Mouse (Mus musculus): Measurements from ENCODE around the gene Bag5. TPM values are rescaled to one million over a fixed set of nuclear protein-coding genes. Genes with fewer than 3 reads are reported as not detected.

The Bag5 gene
- polyA plus RNA-seq, 1 experiment from 2014 or later: 62.2 TPM

DNA sequence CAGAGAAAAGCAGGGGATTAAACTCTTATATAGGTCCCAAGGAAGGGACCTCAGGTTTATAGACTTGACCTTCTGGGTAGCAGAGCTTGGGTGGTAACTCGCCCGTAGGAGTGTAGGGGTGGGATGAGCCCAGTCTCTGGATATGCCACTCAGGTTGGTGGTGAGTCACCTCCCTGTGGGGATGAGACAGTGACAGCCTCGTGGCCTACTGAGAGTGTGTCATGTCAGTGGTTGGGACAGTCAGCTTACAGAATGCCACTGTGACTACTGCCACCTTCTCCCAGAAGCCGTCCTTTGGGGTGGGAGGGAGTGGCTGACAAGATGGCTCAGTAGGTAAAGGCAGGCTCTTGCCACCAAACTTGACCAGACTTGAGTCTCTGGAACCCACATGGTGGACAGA, 26.7 kb downstream of the Bag5 start:
- Histone ChIP-seq H3K36me3 (ENCODE audit: control insufficient read depth, insufficient read depth, low read length) (peaks cover 3% of the 10 kb centered on the region; the same call in 1 of the 2 replicates), H3K4me1 (ENCODE audit: control insufficient read depth, insufficient read depth, low read length) (peaks cover 36% of the 10 kb centered on the region), H3K4me2 (no peak overlapping the region), H3K9me3 (ENCODE audit: control insufficient read depth, low read length) (no peaks in the 10 kb centered on the region), H3K9ac (ENCODE audit: low read length) (peak overlapping the region; percentile 41; the same call in 1 of the 2 replicates), H3K27ac (ENCODE audit: low read depth, low read length) (no peak overlapping the region), H3K4me3 (ENCODE audit: low read depth, low read length) (no peak overlapping the region), H3K27me3 (ENCODE audit: control insufficient read depth, insufficient read depth, low read length) (no peaks in the 10 kb centered on the region)
- 89% methylated on average over 4 of the region's 4 CpGs for WGBS
- no peak for ATAC-seq (ENCODE audit: low FRiP score)
- DNase-seq (ENCODE audit: low spot score, missing footprints): no peak

DNA sequence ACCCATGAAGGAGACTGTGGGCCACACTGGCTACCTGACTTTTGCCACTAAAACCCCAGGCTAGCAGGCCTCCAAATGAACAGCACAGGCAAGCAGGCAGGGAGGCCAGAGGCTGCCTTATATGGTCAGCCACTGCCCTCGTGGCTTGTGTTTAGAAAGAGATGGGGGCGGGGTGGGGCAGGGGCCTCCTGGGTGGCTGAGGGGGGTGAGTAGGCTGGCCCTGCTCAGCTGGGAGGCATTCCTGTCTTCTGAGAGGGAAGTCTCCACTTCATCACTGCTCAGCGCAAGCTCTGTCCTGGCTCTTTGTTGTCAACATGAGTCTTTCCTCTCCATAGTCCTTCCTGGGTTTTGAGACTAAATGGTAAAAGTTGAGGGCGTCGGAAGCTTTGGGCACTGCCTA, 30.3 kb downstream of the Bag5 start:
- H3K4me1 ChIP-seq (ENCODE audit: control insufficient read depth, insufficient read depth, low read length): peaks cover 22% of the 10 kb centered on the region
- H3K9ac ChIP-seq (ENCODE audit: low read length): no peak overlapping the region
- ATAC-seq (ENCODE audit: low FRiP score): no peak
- peaks cover 7% of the 10 kb centered on the region; the same call in 1 of the 2 replicates for H3K36me3 ChIP-seq (ENCODE audit: control insufficient read depth, insufficient read depth, low read length)
- no peak for DNase-seq (ENCODE audit: low spot score, missing footprints)
- 58% methylated on average over 5 of the region's 5 CpGs for WGBS
- no peaks in the 10 kb centered on the region for H3K9me3 ChIP-seq (ENCODE audit: control insufficient read depth, low read length)
- H3K4me2 ChIP-seq: no peak overlapping the region
- H3K27ac ChIP-seq (ENCODE audit: low read depth, low read length): no peak overlapping the region
- H3K27me3 ChIP-seq (ENCODE audit: control insufficient read depth, insufficient read depth, low read length): no peaks in the 10 kb centered on the region
- no peak overlapping the region for H3K4me3 ChIP-seq (ENCODE audit: low read depth, low read length)

DNA sequence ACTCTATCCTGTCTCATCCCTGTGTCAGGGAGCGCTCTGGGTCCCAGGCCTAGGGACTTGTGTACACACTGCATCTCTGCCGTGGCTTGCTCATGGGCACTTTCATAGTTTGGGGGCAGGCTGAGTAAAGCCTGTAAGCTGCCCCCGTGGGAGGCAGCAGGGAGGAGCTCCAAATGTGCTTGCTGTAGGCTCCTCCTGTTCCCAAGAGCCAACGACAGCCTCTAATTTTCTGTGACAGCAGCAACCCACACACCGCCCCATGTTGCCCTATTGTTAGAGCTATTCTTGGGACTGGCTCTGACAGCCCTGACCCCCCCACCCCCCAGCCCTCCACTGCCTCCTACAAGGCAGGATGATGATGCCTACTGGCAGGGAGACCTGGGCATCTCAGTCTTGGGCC, 31.1 kb downstream of the Bag5 start:
- Histone ChIP-seq H3K9ac (ENCODE audit: low read length) (no peak overlapping the region), H3K4me1 (ENCODE audit: control insufficient read depth, insufficient read depth, low read length) (peaks cover 21% of the 10 kb centered on the region), H3K27me3 (ENCODE audit: control insufficient read depth, insufficient read depth, low read length) (no peaks in the 10 kb centered on the region), H3K9me3 (ENCODE audit: control insufficient read depth, low read length) (no peaks in the 10 kb centered on the region), H3K36me3 (ENCODE audit: control insufficient read depth, insufficient read depth, low read length) (peaks cover 7% of the 10 kb centered on the region; the same call in 1 of the 2 replicates), H3K4me3 (ENCODE audit: low read depth, low read length) (no peak overlapping the region), H3K27ac (ENCODE audit: low read depth, low read length) (no peak overlapping the region), H3K4me2 (no peak overlapping the region)
- ATAC-seq (ENCODE audit: low FRiP score) (no peak), DNase-seq (ENCODE audit: low spot score, missing footprints) (no peak)
- 92% methylated on average over 5 of the region's 5 CpGs for WGBS

DNA sequence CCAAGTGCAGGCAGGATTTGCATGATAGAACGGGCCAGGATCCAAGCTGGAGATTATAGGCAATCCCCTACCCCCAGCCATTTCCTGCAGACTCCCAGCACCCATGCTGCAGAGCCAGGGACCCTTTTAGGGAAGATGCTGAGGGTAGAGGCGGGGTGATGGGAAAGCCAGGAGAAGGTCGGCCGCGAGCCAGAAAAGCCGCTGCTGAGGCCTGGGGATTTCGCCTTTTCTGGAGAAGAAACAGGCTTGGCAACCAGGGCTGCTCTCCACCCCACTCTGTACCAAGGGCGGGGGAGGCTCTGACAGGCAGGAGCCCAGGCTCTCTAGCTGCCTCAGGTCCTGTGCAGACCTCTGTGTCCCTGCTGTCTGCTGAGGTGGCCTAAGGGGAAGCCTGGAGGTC, 31.8 kb downstream of the Bag5 start:
- H3K4me2 ChIP-seq: no peak overlapping the region
- H3K27ac ChIP-seq (ENCODE audit: low read depth, low read length): no peak overlapping the region
- whole genome bisulfite sequencing: 85% methylated on average over 8 of the region's 8 CpGs
- H3K9me3 ChIP-seq (ENCODE audit: control insufficient read depth, low read length): no peaks in the 10 kb centered on the region
- DNase-seq (ENCODE audit: low spot score, missing footprints): no peak
- no peak overlapping the region for H3K4me3 ChIP-seq (ENCODE audit: low read depth, low read length)
- peaks cover 16% of the 10 kb centered on the region for H3K4me1 ChIP-seq (ENCODE audit: control insufficient read depth, insufficient read depth, low read length)
- H3K36me3 ChIP-seq (ENCODE audit: control insufficient read depth, insufficient read depth, low read length): peaks cover 7% of the 10 kb centered on the region; the same call in 1 of the 2 replicates
- no peaks in the 10 kb centered on the region for H3K27me3 ChIP-seq (ENCODE audit: control insufficient read depth, insufficient read depth, low read length)
- no peak for ATAC-seq (ENCODE audit: low FRiP score)
- no peak overlapping the region for H3K9ac ChIP-seq (ENCODE audit: low read length)

DNA sequence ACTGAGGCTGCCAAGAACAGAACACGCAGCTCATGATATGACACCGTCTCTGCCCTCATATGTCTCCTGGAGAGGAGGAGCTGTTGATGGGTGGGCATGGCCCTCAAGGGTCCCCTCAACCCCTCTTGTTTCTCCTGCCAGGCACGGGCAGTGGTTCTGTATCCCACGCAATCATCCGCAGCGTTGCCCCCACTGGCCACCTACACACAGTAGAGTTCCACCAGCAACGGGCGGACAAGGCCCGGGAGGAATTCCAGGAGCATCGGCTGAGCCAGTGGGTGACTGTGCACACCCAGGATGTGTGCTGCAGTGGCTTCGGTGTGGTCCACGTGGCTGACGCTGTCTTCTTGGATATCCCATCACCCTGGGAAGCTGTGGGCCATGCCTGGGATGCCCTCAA, 32.4 kb downstream of the Bag5 start:
- ATAC-seq (ENCODE audit: low FRiP score) (no peak), DNase-seq (ENCODE audit: low spot score, missing footprints) (no peak)
- no peak overlapping the region for H3K9ac ChIP-seq (ENCODE audit: low read length)
- H3K4me1 ChIP-seq (ENCODE audit: control insufficient read depth, insufficient read depth, low read length): peaks cover 16% of the 10 kb centered on the region
- peaks cover 7% of the 10 kb centered on the region; the same call in 1 of the 2 replicates for H3K36me3 ChIP-seq (ENCODE audit: control insufficient read depth, insufficient read depth, low read length)
- H3K4me3 ChIP-seq (ENCODE audit: low read depth, low read length): no peak overlapping the region
- no peaks in the 10 kb centered on the region for H3K27me3 ChIP-seq (ENCODE audit: control insufficient read depth, insufficient read depth, low read length)
- no peaks in the 10 kb centered on the region for H3K9me3 ChIP-seq (ENCODE audit: control insufficient read depth, low read length)
- WGBS: 96% methylated on average over 13 of the region's 13 CpGs
- no peak overlapping the region for H3K4me2 ChIP-seq
- H3K27ac ChIP-seq (ENCODE audit: low read depth, low read length): no peak overlapping the region

DNA sequence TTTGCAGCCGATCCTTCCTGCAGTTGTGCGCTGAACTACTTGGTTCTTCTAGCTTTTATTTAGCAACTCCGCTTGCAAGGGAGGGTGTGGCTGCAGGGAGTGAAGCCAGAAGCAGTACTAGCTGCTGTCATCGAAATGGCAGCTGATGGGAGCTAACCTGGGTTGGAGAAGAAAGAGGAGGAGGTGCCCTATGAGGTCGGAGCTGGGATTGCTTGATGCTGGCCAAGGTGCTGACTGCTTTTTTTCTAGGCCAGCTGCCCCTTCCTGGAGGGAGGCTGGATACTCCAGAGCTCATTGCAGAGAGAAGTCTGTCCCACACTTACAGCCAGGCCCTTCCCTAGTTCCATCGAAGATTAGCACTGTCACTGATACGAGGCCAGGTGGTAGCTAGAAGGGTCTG, 34.1 kb downstream of the Bag5 start:
- Histone ChIP-seq H3K9ac (ENCODE audit: low read length) (peak overlapping the region; percentile 81), H3K4me3 (ENCODE audit: low read depth, low read length) (peak overlapping the region; percentile 88), H3K9me3 (ENCODE audit: control insufficient read depth, low read length) (no peaks in the 10 kb centered on the region), H3K36me3 (ENCODE audit: control insufficient read depth, insufficient read depth, low read length) (peaks cover 7% of the 10 kb centered on the region; the same call in 1 of the 2 replicates), H3K4me1 (ENCODE audit: control insufficient read depth, insufficient read depth, low read length) (peaks cover 16% of the 10 kb centered on the region), H3K4me2 (peak overlapping the region; percentile 67), H3K27me3 (ENCODE audit: control insufficient read depth, insufficient read depth, low read length) (peaks cover under 1% of the 10 kb centered on the region; the same call in 1 of the 2 replicates), H3K27ac (ENCODE audit: low read depth, low read length) (no peak overlapping the region)
- WGBS: 58% methylated on average over 7 of the region's 7 CpGs
- ATAC-seq (ENCODE audit: low FRiP score) (no peak), DNase-seq (ENCODE audit: low spot score, missing footprints) (no peak)

DNA sequence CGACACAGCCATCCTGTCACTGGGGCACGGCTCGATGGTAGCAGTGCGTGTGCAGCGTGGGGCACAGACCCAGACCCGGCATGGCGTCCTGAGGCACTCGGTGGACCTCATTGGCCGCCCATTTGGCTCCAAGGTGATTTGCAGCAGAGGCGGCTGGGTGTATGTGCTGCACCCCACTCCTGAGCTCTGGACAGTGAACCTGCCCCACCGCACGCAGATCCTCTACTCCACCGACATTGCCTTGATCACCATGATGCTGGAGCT, 34.5 kb downstream of the Bag5 start:
- peak overlapping the region; percentile 88 for H3K4me3 ChIP-seq (ENCODE audit: low read depth, low read length)
- 0 out of 2 replicates have a peak, but pooled peaks have one; percentile 1 for ATAC-seq (ENCODE audit: low FRiP score)
- WGBS: 10% methylated on average over 13 of the region's 13 CpGs
- H3K9me3 ChIP-seq (ENCODE audit: control insufficient read depth, low read length): no peaks in the 10 kb centered on the region
- no peak overlapping the region for H3K27ac ChIP-seq (ENCODE audit: low read depth, low read length)
- H3K36me3 ChIP-seq (ENCODE audit: control insufficient read depth, insufficient read depth, low read length): peaks cover 7% of the 10 kb centered on the region; the same call in 1 of the 2 replicates
- peak overlapping the region; percentile 67 for H3K4me2 ChIP-seq
- peak overlapping the region; percentile 81 for H3K9ac ChIP-seq (ENCODE audit: low read length)
- DNase-seq (ENCODE audit: low spot score, missing footprints): no peak
- peaks cover 16% of the 10 kb centered on the region for H3K4me1 ChIP-seq (ENCODE audit: control insufficient read depth, insufficient read depth, low read length)
- peaks cover 5% of the 10 kb centered on the region for H3K27me3 ChIP-seq (ENCODE audit: control insufficient read depth, insufficient read depth, low read length)

DNA sequence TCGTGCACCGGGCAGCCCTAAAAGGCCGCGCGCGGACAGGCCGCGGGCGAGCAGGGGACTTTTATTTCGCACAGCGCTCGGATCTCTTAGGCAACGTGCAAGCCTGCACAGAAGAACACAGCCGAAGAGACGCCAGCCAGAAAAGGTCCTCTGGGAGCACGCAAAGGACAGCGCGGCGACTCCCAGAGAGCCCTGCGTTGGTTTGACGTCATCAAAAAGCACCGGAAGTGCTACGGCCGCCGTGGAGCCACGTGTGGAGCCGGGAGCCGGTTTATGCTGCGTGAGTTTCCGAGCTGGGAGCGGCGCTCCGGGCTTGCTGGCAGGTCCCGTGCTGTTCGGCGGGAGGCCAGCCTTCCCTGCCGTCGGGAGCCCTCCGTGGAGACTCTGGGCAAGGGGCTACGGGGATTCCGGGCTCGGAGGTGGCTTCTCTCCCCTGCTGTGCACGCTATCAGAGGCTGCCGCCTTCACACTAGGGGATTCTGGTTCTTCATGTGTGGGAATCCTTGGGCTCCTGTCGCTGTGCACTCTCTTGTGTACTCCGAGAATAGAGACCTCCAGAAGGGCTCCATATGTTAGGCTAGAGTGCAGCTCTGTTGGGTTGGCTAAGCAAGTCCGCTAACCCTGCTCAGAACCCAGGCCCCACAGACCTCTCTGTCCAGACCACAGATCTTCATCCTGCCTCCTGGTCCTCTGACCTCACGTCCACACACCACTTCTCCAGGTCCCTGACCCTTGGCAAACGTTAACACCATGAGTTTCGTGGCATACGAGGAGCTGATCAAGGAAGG, 35.0 kb downstream of the Bag5 start, which contains the start of gene Trmt61a:
Gene Trmt61a (plus strand): TSS at position 224 of the 788 bp plus-strand sequence.
- peak; percentile 85 for ATAC-seq (ENCODE audit: low FRiP score)
- Histone ChIP-seq H3K4me2 (peak within 1 kb of the TSS; percentile 67), H3K9me3 (ENCODE audit: control insufficient read depth, low read length) (no peaks in the 10 kb centered on the region), H3K4me3 (ENCODE audit: low read depth, low read length) (peak within 1 kb of the TSS; percentile 88), H3K9ac (ENCODE audit: low read length) (peak within 1 kb of the TSS; percentile 81), H3K27ac (ENCODE audit: low read depth, low read length) (peak within 1 kb of the TSS; percentile 95), H3K4me1 (ENCODE audit: control insufficient read depth, insufficient read depth, low read length) (peaks cover 17% of the 10 kb centered on the region), H3K27me3 (ENCODE audit: control insufficient read depth, insufficient read depth, low read length) (peaks cover 6% of the 10 kb centered on the region), H3K36me3 (ENCODE audit: control insufficient read depth, insufficient read depth, low read length) (peaks cover 7% of the 10 kb centered on the region; the same call in 1 of the 2 replicates)
- under 1% methylated on average over 51 of the region's 51 CpGs for WGBS
- peak; percentile 100 for DNase-seq (ENCODE audit: low spot score, missing footprints)

DNA sequence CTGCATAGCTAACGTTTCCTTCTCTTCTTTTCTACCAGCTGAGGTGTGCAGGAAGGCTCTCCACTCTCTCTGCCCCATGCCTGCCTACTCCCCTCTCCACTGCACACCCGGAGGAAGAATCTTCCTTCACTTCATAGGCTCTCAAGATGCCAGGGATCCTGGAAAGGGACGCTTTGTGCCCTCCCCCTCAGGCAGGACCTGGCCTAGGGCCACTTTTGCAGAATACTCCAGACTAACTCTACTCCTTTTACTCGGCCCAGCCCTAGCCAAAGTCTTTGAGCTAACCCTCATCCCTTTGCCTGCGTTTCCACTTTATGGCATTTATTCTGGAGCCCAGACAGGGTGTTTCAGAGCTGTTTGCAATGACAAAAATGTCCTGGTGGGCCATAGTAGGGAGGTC, 35.6 kb downstream of the Bag5 start:
- ATAC-seq (ENCODE audit: low FRiP score) (peak; percentile 34), DNase-seq (ENCODE audit: low spot score, missing footprints) (no peak)
- Histone ChIP-seq H3K36me3 (ENCODE audit: control insufficient read depth, insufficient read depth, low read length) (peaks cover 6% of the 10 kb centered on the region; the same call in 1 of the 2 replicates), H3K4me3 (ENCODE audit: low read depth, low read length) (peak overlapping the region; percentile 88), H3K4me2 (peak overlapping the region; percentile 67), H3K27ac (ENCODE audit: low read depth, low read length) (peak overlapping the region; percentile 95), H3K9ac (ENCODE audit: low read length) (peak overlapping the region; percentile 81), H3K9me3 (ENCODE audit: control insufficient read depth, low read length) (no peaks in the 10 kb centered on the region), H3K4me1 (ENCODE audit: control insufficient read depth, insufficient read depth, low read length) (peaks cover 24% of the 10 kb centered on the region), H3K27me3 (ENCODE audit: control insufficient read depth, insufficient read depth, low read length) (peaks cover 6% of the 10 kb centered on the region)
- 20% methylated on average over 5 of the region's 5 CpGs for WGBS

Measured in midbrain, embryonic 11.5 days (tissue).